Mouse (Mus musculus) cerebellum, postnatal 25 days (tissue): ENCODE data around the gene Olfr780.
"Not testable (repeated sequence)": the region's sequence is repeated elsewhere in the genome, so short reads cannot be mapped to it uniquely, and the experiment has no call there.

Experiments
- DNase-seq, 2 experiments: peaks; one replicate each; pipeline ENCODE4 v3.0.0; 2021; ENCODE audit warnings: mixed read lengths in 2 of 2

Olfr780 gene

GRCm38 (mm10) chr10:129317817-129318216 is at the start of gene Olfr780:
TSS of gene Olfr780 (plus strand) at chr10:129318117.
- DNase-seq: no peak

GRCm38 (mm10) chr10:129271081-129271535 is 46.8 kb upstream of the Olfr780 start, which contains the start of gene Olfr777:
TSS of gene Olfr777 (minus strand) at chr10:129271485.
- DNase-seq: no peak

- DNase-seq: not testable (repeated sequence)
Measured at GRCm38 (mm10) chr10:129312973-129313372, 4.9 kb upstream of the Olfr780 start.

GRCm38 (mm10) chr10:129313521-129313920 is 4.4 kb upstream of the Olfr780 start:
- DNase-seq: not testable (repeated sequence)

- DNase-seq: no peak
Measured at GRCm38 (mm10) chr10:129328554-129328953, 10.6 kb downstream of the Olfr780 start, which contains the start of gene Olfr781. TSS of gene Olfr781 (plus strand) at chr10:129328854.

- no peak for DNase-seq
Measured at GRCm38 (mm10) chr10:129348550-129348949, 30.6 kb downstream of the Olfr780 start, which contains the start of gene Olfr782. TSS of gene Olfr782 (plus strand) at chr10:129348850.

GRCm38 (mm10) chr10:129352475-129352874 is 34.6 kb downstream of the Olfr780 start:
- DNase-seq: not testable (repeated sequence)

GRCm38 (mm10) chr10:129356496-129356895 is 38.6 kb downstream of the Olfr780 start:
- DNase-seq: not testable (repeated sequence)

- DNase-seq: no peak
Measured at GRCm38 (mm10) chr10:129357307-129357706, 39.4 kb downstream of the Olfr780 start.
